Comparison of ENCODE assay signal across 16 mouse cellular contexts in the genomic region with DNA sequence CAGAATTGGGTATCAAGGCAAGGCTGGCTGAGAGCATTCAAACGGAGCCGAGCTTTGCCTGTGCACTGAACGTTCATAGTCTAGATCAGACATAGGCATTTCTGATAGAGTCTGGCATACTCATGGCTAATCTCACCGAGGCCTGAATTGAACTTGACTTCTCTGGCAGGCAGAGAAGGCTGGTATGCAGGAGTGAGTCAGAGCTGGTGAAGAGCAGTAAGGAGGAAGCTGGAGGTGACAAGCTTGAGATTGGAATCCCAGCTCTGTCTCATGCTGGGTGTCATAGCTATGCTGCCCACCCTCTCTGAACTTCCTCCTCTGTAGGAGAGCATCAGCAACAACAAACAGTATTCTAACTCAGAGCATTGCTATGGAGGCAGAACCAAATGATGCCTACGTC. TPM values are rescaled to one million over a fixed set of nuclear protein-coding genes. Genes with fewer than 3 reads are reported as not detected.
"Had no signal": no experiment of that assay in that cellular context is flagged by ENCODE, and none has a peak within 500 bp of the region (broad histone marks: within the 10 kb centered on the region; RNA-seq: fewer than 3 reads in every experiment).

No protein-coding gene starts in this region.

- H3K4me3 ChIP-seq: limb, embryonic 15.5 days; liver, embryonic 13.5 days; lung, embryonic 15.5 days; megakaryocyte, embryonic 14.5 days; midbrain, embryonic 12.5 days; stomach, embryonic 15.5 days had no signal

- H3K4me2 ChIP-seq: limb, embryonic 15.5 days; liver, embryonic 13.5 days; lung, embryonic 15.5 days; midbrain, embryonic 12.5 days; stomach, embryonic 15.5 days had no signal

- H3K27ac ChIP-seq: kidney, postnatal 0 days; limb, embryonic 15.5 days; liver, embryonic 13.5 days; lung, embryonic 15.5 days; macrophage; stomach, embryonic 15.5 days had no signal

- H3K9me3 ChIP-seq: limb, embryonic 15.5 days; liver, embryonic 13.5 days; lung, embryonic 15.5 days; megakaryocyte, embryonic 14.5 days; midbrain, embryonic 12.5 days; stomach, embryonic 15.5 days had no signal

- H3K27me3 ChIP-seq: limb, embryonic 15.5 days; liver, embryonic 13.5 days; lung, embryonic 15.5 days; stomach, embryonic 15.5 days had no signal

- ATAC-seq: liver, postnatal 0 days had no signal

- H3K9ac ChIP-seq: limb, embryonic 15.5 days; liver, embryonic 13.5 days; liver, postnatal 0 days; lung, embryonic 15.5 days; midbrain, embryonic 12.5 days; stomach, embryonic 15.5 days had no signal

- H3K4me1 ChIP-seq: liver, embryonic 13.5 days; lung, embryonic 15.5 days; stomach, embryonic 15.5 days had no signal

- H3K36me3 ChIP-seq: limb, embryonic 15.5 days; liver, embryonic 13.5 days; lung, embryonic 15.5 days; midbrain, embryonic 12.5 days; stomach, embryonic 15.5 days had no signal

- DNase-seq: kidney, postnatal 36 days; layer of hippocampus, adult 9-11 months; layer of hippocampus, postnatal 36 days; liver, embryonic 13.5 days; liver, postnatal 0 days; lung, postnatal 14 days; right cerebral cortex, postnatal 14 days; thymus, adult 2 months; thymus, postnatal 25 days had no signal

RNA-seq across cellular contexts. Expression of a gene that starts 24.0 kb away (rescaled TPM):
- polyA plus RNA-seq: macrophage had no signal
